Mouse (Mus musculus) ovary, adult 18-20 months (tissue): Measurements from ENCODE around the gene Vmn1r210.
"Not testable (repeated sequence)": the region's sequence is repeated elsewhere in the genome, so short reads cannot be mapped to it uniquely, and the experiment has no call there.

Experiments used
- DNase-seq: peaks from one replicate; pipeline ENCODE4 v3.0.0; 2022; ENCODE audit warnings: low spot score, mixed read lengths

Vmn1r210 gene

GRCm38 (mm10) chr13:22831248-22831647 is at the start of gene Vmn1r210:
Gene Vmn1r210, minus strand, starts transcription at chr13:22831348.
- no peak for DNase-seq

GRCm38 (mm10) chr13:22879257-22879656 is 48.1 kb upstream of the Vmn1r210 start:
- no peak for DNase-seq

DNA sequence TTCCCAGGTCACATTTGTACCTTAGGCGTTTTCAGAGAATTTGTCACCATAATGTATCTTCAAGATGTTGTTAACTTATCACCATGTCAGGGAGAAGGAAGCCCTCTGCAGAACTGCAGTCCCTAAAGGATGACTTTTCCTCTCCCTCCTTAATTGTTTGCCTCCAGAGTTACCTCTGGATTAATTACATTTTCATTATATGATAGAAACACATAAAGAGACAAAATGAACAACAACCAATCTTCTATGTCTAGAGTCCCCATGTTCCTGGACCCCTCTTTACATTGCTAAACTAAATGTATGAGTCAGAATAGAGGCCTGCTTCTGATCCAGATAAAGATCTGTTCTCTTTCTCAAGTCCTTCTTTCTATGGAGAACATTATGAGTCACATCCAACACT is 26.3 kb upstream of the Vmn1r210 start, which contains the start of gene Vmn1r211:
TSS of gene Vmn1r211 (minus strand) at position 101 of the 400 bp plus-strand sequence.
- DNase-seq = no peak

DNA sequence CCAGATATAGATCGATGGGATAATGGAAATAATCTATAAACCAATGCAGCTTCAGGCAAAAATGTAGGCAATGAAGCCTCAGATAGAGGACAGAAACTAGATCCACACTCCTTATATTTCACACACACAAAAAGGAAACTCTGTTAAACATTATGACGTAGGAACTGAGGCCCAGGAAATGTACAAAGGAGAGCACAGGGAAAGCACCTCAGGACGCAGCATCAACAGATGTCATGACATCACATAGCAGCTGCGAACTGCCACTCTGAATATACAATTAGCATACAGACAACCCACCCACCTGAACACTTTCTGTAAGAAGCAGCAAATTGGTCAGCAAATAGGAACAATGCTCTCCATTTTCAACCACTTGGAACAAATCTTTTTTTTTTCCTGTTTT is 23.6 kb upstream of the Vmn1r210 start:
- DNase-seq = no peak

- no peak for DNase-seq
Observed at GRCm38 (mm10) chr13:22846798-22847197, 15.7 kb upstream of the Vmn1r210 start.

DNA sequence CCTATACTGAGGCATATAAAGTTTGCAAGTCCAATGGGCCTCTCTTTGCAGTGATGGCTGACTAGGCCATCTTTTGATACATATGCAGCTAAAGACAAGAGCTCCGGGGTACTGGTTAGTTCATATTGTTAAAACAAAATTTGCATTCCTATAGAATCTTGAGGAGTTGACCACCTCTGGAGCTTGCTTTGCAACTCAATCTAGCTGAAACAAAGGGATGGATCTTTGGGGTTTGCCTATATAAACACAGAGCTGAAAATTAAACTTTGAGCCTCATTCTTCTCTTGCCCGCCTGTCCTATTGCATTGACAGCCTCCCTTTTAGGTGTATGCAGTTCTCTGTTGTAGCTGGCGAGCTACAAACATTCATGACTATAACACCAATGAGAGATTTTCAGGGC is 13.2 kb upstream of the Vmn1r210 start:
- DNase-seq = not testable (repeated sequence)

DNA sequence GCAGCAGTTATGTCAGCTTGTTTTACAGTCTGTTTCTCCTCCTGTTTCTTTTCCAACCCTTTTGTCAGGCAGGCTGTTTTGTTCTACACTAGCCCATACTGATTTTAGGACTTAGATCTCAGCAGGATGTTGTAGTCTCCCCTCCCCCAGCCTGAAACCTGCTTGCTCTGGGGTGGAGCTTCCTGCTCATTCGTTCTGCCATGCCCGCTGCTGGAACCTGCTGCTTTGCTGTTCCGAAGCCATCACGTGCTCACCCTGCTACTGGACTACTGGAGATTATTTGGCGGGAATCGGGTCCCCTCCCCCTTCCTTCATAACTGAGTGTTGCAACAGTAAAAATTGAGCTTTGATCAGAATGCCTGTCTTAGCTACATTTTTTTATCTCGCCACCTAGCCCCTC is 1.8 kb downstream of the Vmn1r210 start:
- DNase-seq = not testable (repeated sequence)

GRCm38 (mm10) chr13:22821601-22822000 is 9.5 kb downstream of the Vmn1r210 start:
- not testable (repeated sequence) for DNase-seq

DNA sequence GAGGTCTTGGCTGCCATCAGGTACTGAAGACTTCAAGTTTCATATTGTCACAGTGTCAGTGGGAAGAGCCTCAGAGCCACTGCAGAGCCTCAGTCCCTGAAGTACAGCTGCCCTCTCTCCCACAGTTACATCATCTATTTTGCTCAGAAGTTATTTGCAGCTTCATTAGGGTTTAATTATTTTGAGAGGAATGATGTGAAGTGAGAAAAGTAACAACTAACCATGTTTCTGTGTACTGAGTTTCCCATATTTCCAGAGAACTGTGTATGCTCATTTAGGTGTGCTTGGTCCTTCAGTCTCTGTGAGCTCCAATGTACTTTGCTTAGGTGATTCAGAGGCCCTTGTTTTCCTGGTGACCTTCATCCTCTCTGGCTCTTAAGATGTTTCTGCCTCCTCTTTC is 21.6 kb downstream of the Vmn1r210 start, which contains the start of gene Vmn1r209:
TSS of gene Vmn1r209 (minus strand) at position 101 of the 400 bp plus-strand sequence.
- DNase-seq = not testable (repeated sequence)

DNA sequence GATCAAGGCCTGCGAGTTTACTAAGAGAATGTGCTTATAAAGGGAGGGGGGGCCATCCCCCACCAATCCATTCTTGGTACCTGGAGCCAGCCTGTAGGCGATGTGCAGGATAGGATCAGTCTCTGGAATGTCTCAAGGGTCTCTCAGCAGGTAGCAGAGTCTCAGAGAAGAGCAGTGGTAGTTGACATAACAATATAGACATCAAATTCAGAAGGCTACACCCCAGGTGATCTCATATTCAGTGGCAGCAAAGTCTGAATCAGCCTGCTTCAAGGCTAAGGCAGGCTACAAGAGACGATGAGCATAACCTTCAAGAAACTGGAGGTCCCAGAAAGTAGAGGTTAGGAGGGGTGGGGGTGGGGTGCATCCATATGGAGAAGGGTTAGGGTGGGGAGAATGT is 43.1 kb downstream of the Vmn1r210 start:
- not testable (repeated sequence) for DNase-seq

GRCm38 (mm10) chr13:22784159-22784558 is 47.0 kb downstream of the Vmn1r210 start:
- DNase-seq = not testable (repeated sequence)

DNA sequence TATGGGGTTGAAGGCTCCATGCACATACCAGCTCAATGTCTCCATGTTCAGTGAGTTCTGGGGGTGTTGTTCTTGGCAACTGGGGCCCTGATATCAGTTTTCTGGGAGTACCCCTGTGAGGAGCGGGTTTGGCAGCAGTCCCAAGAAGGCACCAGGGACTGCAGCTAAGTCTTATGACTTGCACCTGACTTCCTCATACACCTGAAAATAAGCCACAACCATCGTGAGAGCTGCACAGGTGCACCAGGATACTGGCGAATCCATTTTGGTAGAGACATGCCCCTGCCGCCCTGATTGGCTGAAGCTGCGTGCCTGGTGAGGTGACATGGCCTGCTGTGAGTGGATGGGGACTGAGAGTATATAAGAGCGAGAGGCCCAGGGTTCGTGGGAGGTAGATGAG is 53.8 kb downstream of the Vmn1r210 start, which contains the start of gene Vmn1r208:
TSS of gene Vmn1r208 (minus strand) at position 101 of the 400 bp plus-strand sequence.
- not testable (repeated sequence) for DNase-seq
